Mouse (Mus musculus) left cerebral cortex, adult 8-10 months (tissue): Measurements from ENCODE around the gene Olfr417. TPM values are rescaled to one million over a fixed set of nuclear protein-coding genes. Genes with fewer than 3 reads are reported as not detected.
"Not testable (repeated sequence)": the region's sequence is repeated elsewhere in the genome, so short reads cannot be mapped to it uniquely, and the experiment has no call there.

Experiments
- DNase-seq, 2 experiments: peaks; one replicate each; pipeline ENCODE4 v3.0.0; 2022; ENCODE audit warnings: low spot score in 2 of 2
- total RNA-seq, 4 experiments: library from RNA; stranded (reverse); gene quantifications; 2 replicates each; pipeline ENCODE4 v1.2.4; 2022

Olfr417 gene
- total RNA-seq: not detected

DNA sequence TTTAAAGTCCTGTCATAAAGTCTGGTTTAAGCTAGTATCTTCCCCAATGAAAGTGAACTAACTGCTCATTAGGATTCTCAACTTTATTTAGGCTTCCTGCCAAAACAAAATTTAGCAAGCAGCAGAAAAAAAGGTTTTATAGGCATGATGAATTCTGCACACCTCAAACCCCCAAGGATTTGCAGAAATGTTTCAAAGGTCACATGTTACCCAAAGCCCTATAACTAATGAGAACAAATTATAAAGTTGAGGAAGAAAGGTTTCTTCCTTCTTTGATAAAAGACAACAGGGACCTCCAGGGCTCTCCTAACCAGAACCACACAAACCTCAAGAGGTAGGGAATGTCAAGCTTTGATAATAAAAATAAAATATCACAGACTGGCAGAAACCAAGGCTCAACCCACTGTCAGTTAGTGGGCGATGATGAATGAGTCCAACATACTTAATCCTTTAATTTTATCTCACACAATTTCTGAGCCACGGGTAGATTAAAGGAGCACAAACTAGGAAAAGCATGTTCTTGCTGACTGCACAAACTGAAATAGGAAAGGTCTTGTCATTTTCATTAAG is at the start of gene Olfr417:
Gene Olfr417, plus strand, starts transcription at position 241 of the 570 bp plus-strand sequence.
- no peak for DNase-seq

DNA sequence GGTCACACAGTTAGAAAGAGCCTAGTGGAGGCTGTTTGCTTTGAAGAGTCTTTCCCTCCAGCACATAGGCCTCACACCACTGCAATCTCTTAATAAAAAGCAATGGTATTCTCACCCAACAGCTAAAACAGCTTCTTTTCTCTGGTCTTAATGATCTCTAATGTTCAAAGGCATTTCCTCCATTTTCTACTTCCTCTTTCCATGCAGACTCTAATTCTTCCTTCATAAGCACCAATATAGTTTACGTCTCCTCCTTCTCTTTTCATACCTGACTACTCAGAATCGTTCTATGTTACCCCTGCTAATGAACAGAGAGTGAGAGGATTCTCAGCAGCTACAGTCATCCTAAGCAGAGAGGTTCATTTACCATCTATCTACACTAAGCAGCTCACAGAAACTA is 47.6 kb upstream of the Olfr417 start:
- no peak for DNase-seq

DNA sequence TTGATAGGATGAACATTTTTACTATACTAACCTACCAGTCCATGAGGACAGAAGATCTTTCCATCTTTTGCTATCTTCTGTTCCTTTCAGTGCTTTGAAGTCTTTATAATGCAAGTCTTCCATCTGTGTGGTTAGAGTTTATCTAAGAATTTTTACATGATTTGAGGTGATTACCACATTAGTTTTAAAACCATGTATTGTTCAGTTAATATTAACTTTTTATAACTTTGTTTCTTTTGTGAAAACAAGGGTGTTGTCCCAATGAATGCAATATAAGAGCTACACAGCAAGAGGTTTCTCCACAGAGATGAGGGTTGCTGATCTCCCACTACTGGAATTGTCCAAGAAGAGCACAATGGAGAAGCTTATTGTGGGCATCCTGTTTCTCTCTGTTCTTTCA is 34.7 kb upstream of the Olfr417 start, which contains the start of gene Mptx1:
Gene Mptx1, plus strand, starts transcription at position 301 of the 400 bp plus-strand sequence.
- no peak for DNase-seq

DNA sequence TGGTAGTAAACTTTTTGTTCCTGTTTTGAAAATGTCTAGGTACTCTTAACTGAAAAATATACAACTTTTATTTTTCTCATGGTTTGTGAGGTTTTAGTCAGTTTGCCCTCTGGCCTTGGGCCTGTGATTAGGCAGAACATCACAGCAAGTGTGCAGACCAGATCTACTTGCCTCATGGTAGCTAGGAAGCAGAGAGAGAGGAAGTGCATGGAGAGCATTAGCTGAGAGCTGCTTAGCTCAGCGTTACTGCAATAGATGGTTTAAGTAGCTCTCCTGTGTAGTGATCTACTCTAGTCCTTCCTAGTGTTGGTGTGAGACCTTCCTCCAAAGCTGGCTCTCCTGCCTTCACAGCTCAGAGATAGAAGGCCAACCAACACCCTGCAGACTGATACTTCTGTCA is 11.3 kb upstream of the Olfr417 start:
- DNase-seq: not testable (repeated sequence)

DNA sequence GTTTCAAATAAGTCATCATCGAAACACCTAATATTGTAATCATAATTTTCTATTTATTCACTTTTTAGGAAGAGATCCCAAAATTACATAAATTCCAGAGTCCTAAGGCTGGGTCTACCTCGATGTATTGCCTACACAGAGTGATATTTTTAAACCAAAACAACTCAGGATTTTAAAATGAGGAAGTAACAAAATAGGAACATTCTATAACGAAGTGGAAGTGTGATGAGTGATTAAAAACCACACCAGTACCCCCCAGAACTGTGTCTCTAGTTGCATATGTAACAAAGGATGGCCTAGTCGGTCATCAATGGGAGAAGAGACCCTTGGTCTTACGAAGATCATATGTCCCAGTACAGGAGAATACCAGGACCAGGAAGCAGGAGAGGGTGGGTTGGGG is 10.3 kb upstream of the Olfr417 start:
- no peak for DNase-seq

DNA sequence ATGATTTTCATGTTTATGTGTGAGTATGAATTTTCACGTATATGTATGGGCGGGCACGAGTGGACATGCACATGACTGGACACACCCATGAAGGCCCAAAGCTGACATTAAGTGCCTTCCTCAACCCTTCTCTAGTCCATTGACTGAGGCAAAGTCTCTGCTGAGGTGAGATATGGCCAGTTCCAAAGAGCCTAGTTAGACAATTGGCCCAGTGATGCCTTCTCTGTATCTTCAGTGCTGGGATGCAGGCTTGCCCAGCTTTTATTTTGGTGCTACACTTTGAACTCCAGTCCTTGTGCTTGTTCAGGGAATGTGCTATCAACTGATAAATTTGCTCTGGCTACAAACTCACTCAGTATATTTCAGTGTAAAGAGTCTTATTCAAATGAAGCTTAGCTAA is 8.9 kb downstream of the Olfr417 start:
- DNase-seq: no peak

DNA sequence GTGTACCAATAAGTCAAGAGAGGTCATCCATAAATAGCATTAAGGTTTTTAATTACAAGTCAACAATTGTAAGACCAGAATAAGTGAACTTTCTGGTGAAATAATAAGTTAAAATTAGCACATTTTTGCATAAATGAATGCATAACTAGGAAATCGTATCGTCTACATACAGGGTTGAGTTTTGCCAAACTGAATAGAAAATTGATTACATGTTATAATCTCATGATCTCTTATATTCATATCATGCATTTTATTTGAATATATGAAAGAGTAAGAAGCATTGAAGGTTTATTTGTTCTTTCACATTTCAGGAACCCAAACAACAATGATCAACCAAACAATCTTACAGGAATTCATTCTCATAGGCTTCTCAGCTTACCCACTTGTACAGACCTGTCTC is 25.8 kb downstream of the Olfr417 start, which contains the start of gene Olfr248:
Gene Olfr248, plus strand, starts transcription at position 301 of the 400 bp plus-strand sequence.
- no peak for DNase-seq

DNA sequence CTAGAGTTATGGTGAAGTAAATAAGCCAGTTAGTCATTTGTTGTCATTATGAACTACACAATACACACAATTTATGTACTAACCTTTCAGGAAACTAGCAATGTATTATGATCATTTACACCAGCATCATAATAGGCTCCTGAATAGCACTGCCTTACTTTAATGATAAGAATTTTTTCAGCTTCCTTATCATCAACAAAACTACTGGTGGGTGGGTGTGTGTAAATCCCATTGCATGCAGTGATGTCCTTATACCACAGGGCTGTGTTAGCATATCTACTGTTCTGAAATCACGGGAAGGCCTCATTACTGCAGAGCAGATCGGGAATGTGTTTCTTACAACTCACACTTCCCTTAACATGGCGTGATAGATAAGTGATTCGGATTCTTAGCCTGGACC is 58.0 kb downstream of the Olfr417 start:
- no peak for DNase-seq

DNA sequence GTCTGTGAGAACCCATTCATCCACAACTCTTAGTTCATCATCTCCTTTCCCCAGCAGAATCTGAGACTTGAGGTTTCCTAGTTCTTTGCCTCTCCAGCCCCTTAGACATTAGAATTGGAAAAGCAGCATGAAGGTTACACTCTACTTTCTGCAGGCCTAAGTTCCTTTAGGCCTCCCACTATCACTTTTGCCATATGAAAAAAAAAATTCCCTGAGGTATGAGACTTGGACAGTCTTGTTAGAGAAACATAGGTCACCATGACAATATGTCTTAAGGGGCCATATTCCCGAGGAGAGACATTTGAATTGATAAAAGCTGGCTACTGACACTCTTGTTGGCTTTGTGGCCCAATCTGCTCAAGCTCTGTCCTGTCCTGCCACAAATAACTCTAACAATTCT is 58.8 kb downstream of the Olfr417 start, which contains the start of gene Olfr414:
Gene Olfr414, plus strand, starts transcription at position 301 of the 400 bp plus-strand sequence.
- DNase-seq: no peak

Other genes with a start within 250 kb of the Olfr417 start
- not detected for gene Olfr231, start 244.0 kb upstream of the Olfr417 start, total RNA-seq
- not detected for gene Olfr424, start 233.6 kb upstream of the Olfr417 start, total RNA-seq
- not detected for gene Olfr420, start 209.5 kb upstream of the Olfr417 start, total RNA-seq
- gene Spta1, start 192.3 kb upstream of the Olfr417 start, total RNA-seq: under 1 TPM in 2 of 4 experiments, not detected in 2; 0.05 to 0.06 TPM
- not detected for gene Olfr419, start 113.1 kb upstream of the Olfr417 start, total RNA-seq
- gene Mptx1, start 34.6 kb upstream of the Olfr417 start, total RNA-seq: not detected
- not detected for gene Olfr248, start 25.9 kb downstream of the Olfr417 start, total RNA-seq
- not detected for gene Olfr414, start 58.9 kb downstream of the Olfr417 start, total RNA-seq
- gene Olfr220, start 77.0 kb downstream of the Olfr417 start, total RNA-seq: not detected
- 100 to 1,000 TPM in 1 of 4 experiments, 10 to 100 TPM in 3; 68.5 to 101 (median 83.6) TPM for gene Fmn2, start 136.7 kb downstream of the Olfr417 start, total RNA-seq